Mouse (Mus musculus): ENCODE measurements at regions not wholly inside any gene's neighbourhood (a gene's known extent, or its start where the extent isn't known, plus 50 kb on each side); places are given as distances from the start of the nearest gene placed in this dataset.

GRCm38 (mm10) chr9:93186638-93187037 is 644.6 kb downstream of the Plod2 start:
- Histone ChIP-seq H3K9ac (replicated peaks; ENCODE audit: low read length, poor library complexity, severe bottlenecking) (no peak overlapping the region), H3K27ac (ENCODE audit: low read depth, low read length) (no peak overlapping the region), H3K36me3 (ENCODE audit: insufficient read depth, low read length) (no peaks in the 10 kb centered on the region), H3K4me2 (ENCODE audit: low read depth, low read length, poor library complexity, severe bottlenecking) (no peak overlapping the region), H3K9me3 (ENCODE audit: low read length) (no peaks in the 10 kb centered on the region), H3K4me1 (ENCODE audit: insufficient read depth, low read length) (no peaks in the 10 kb centered on the region), H3K27me3 (ENCODE audit: insufficient read depth, low read length) (no peaks in the 10 kb centered on the region), H3K4me3 (ENCODE audit: low read depth, low read length) (no peak overlapping the region)
- TF ChIP-seq CTCF (IDR thresholded peaks at IDR 0.05) = no peak
- DNase-seq (ENCODE audit: low spot score) (no peak), ATAC-seq (ENCODE audit: low FRiP score) (no peak)
- 68% methylated on average over 1 of the region's 1 CpGs for WGBS

- no peak overlapping the region for H3K9ac ChIP-seq (replicated peaks; ENCODE audit: low read length, poor library complexity, severe bottlenecking)
- TF ChIP-seq CTCF (IDR thresholded peaks at IDR 0.05) = no peak
- H3K4me1 ChIP-seq (ENCODE audit: insufficient read depth, low read length) = no peaks in the 10 kb centered on the region
- no peak overlapping the region for H3K4me3 ChIP-seq (ENCODE audit: low read depth, low read length)
- no peak overlapping the region for H3K27ac ChIP-seq (ENCODE audit: low read depth, low read length)
- DNase-seq (ENCODE audit: low spot score) (no peak), ATAC-seq (ENCODE audit: low FRiP score) (no peak)
- no peaks in the 10 kb centered on the region for H3K36me3 ChIP-seq (ENCODE audit: insufficient read depth, low read length)
- H3K9me3 ChIP-seq (ENCODE audit: low read length) = no peaks in the 10 kb centered on the region
- no peaks in the 10 kb centered on the region for H3K27me3 ChIP-seq (ENCODE audit: insufficient read depth, low read length)
- H3K4me2 ChIP-seq (ENCODE audit: low read depth, low read length, poor library complexity, severe bottlenecking) = no peak overlapping the region
Observed at GRCm38 (mm10) chr9:93232562-93232961, 690.5 kb downstream of the Plod2 start.

GRCm38 (mm10) chr9:93252146-93252545 is 710.1 kb downstream of the Plod2 start:
- whole genome bisulfite sequencing = 81% methylated on average over 3 of the region's 3 CpGs
- TF ChIP-seq CTCF (IDR thresholded peaks at IDR 0.05) = no peak
- no peaks in the 10 kb centered on the region for H3K9me3 ChIP-seq (ENCODE audit: low read length)
- no peak overlapping the region for H3K4me3 ChIP-seq (ENCODE audit: low read depth, low read length)
- no peaks in the 10 kb centered on the region for H3K27me3 ChIP-seq (ENCODE audit: insufficient read depth, low read length)
- DNase-seq (ENCODE audit: low spot score) (no peak), ATAC-seq (ENCODE audit: low FRiP score) (no peak)
- H3K36me3 ChIP-seq (ENCODE audit: insufficient read depth, low read length) = no peaks in the 10 kb centered on the region
- no peak overlapping the region for H3K4me2 ChIP-seq (ENCODE audit: low read depth, low read length, poor library complexity, severe bottlenecking)
- no peak overlapping the region for H3K9ac ChIP-seq (replicated peaks; ENCODE audit: low read length, poor library complexity, severe bottlenecking)
- no peaks in the 10 kb centered on the region for H3K4me1 ChIP-seq (ENCODE audit: insufficient read depth, low read length)
- no peak overlapping the region for H3K27ac ChIP-seq (ENCODE audit: low read depth, low read length)

- no peak overlapping the region for H3K4me2 ChIP-seq (ENCODE audit: low read depth, low read length, poor library complexity, severe bottlenecking)
- H3K27me3 ChIP-seq (ENCODE audit: insufficient read depth, low read length) = no peaks in the 10 kb centered on the region
- no peaks in the 10 kb centered on the region for H3K9me3 ChIP-seq (ENCODE audit: low read length)
- no peak overlapping the region for H3K4me3 ChIP-seq (ENCODE audit: low read depth, low read length)
- WGBS = 70% methylated on average over 2 of the region's 2 CpGs
- no peaks in the 10 kb centered on the region for H3K36me3 ChIP-seq (ENCODE audit: insufficient read depth, low read length)
- ATAC-seq (ENCODE audit: low FRiP score) (no peak), DNase-seq (ENCODE audit: low spot score) (no peak)
- H3K27ac ChIP-seq (ENCODE audit: low read depth, low read length) = no peak overlapping the region
- H3K9ac ChIP-seq (replicated peaks; ENCODE audit: low read length, poor library complexity, severe bottlenecking) = no peak overlapping the region
- TF ChIP-seq CTCF (IDR thresholded peaks at IDR 0.05) = no peak
- no peaks in the 10 kb centered on the region for H3K4me1 ChIP-seq (ENCODE audit: insufficient read depth, low read length)
Observed at GRCm38 (mm10) chr9:93297332-93297731, 755.3 kb downstream of the Plod2 start.

GRCm38 (mm10) chr9:93306753-93307152 is 764.7 kb downstream of the Plod2 start:
- H3K9ac ChIP-seq (replicated peaks; ENCODE audit: low read length, poor library complexity, severe bottlenecking) = no peak overlapping the region
- DNase-seq (ENCODE audit: low spot score) (no peak), ATAC-seq (ENCODE audit: low FRiP score) (no peak)
- WGBS = 59% methylated on average over 2 of the region's 2 CpGs
- H3K4me2 ChIP-seq (ENCODE audit: low read depth, low read length, poor library complexity, severe bottlenecking) = no peak overlapping the region
- no peaks in the 10 kb centered on the region for H3K4me1 ChIP-seq (ENCODE audit: insufficient read depth, low read length)
- H3K9me3 ChIP-seq (ENCODE audit: low read length) = no peaks in the 10 kb centered on the region
- no peaks in the 10 kb centered on the region for H3K27me3 ChIP-seq (ENCODE audit: insufficient read depth, low read length)
- no peak overlapping the region for H3K4me3 ChIP-seq (ENCODE audit: low read depth, low read length)
- H3K36me3 ChIP-seq (ENCODE audit: insufficient read depth, low read length) = no peaks in the 10 kb centered on the region
- no peak overlapping the region for H3K27ac ChIP-seq (ENCODE audit: low read depth, low read length)
- TF ChIP-seq CTCF (IDR thresholded peaks at IDR 0.05) = no peak

GRCm38 (mm10) chr9:93328997-93329682 is 787.1 kb downstream of the Plod2 start:
- ATAC-seq (ENCODE audit: low FRiP score) (peak; percentile 52; the same call in 1 of the 2 replicates), DNase-seq (ENCODE audit: low spot score) (peak; percentile 57)
- WGBS = 42% methylated on average over 2 of the region's 2 CpGs
- Histone ChIP-seq H3K27me3 (ENCODE audit: insufficient read depth, low read length) (no peaks in the 10 kb centered on the region), H3K27ac (ENCODE audit: low read depth, low read length) (no peak overlapping the region), H3K4me3 (ENCODE audit: low read depth, low read length) (no peak overlapping the region), H3K4me2 (ENCODE audit: low read depth, low read length, poor library complexity, severe bottlenecking) (no peak overlapping the region), H3K9ac (replicated peaks; ENCODE audit: low read length, poor library complexity, severe bottlenecking) (no peak overlapping the region), H3K36me3 (ENCODE audit: insufficient read depth, low read length) (no peaks in the 10 kb centered on the region), H3K9me3 (ENCODE audit: low read length) (no peaks in the 10 kb centered on the region), H3K4me1 (ENCODE audit: insufficient read depth, low read length) (no peaks in the 10 kb centered on the region)
- no peak for TF ChIP-seq CTCF (IDR thresholded peaks at IDR 0.05)
